Mouse (Mus musculus) olfactory bulb, adult 2 months (tissue): Measurements from ENCODE around the gene Med13l.

Experiments
- CTCF ChIP-seq: fragments of 200-500 bp; IDR thresholded peaks from 2 replicates; pipeline ENCODE4 v1.5.1; 2012; ENCODE audit warnings: low read depth, mild to moderate bottlenecking, low read length, moderate library complexity; ENCODE audit not compliant: insufficient read depth
- POLR2A ChIP-seq: fragments of 200-500 bp; IDR thresholded peaks from 2 replicates; pipeline ENCODE4 v1.6.1; 2012; ENCODE audit warnings: mild to moderate bottlenecking, low read depth, low read length, moderate library complexity; ENCODE audit not compliant: insufficient read depth

GRCm38 (mm10) chr5:118543816-118544215 lies 16.7 kb upstream of the Med13l start:
- TF ChIP-seq CTCF: no peak
- no peak for TF ChIP-seq POLR2A
